Mouse (Mus musculus): ENCODE data around the gene Rpn2. TPM values are rescaled to one million over a fixed set of nuclear protein-coding genes. Genes with fewer than 3 reads are reported as not detected.
A peak's percentile ranks its signal among the peaks of the same experiment; 100 is the strongest.

Rpn2 gene
- polyA plus RNA-seq, 1 experiment = 184 TPM

- Histone ChIP-seq H3K4me1 (ENCODE audit: control insufficient read depth, insufficient read depth, low read length) (peaks cover 9% of the 10 kb centered on the region), H3K4me3 (ENCODE audit: insufficient read depth, low read length) (peak within 1 kb of the TSS; percentile 98)
- no peak for TF ChIP-seq POLR2A (IDR thresholded peaks at IDR 0.05; ENCODE audit: borderline replicate concordance, low read depth, low read length)
- TF ChIP-seq CTCF (IDR thresholded peaks at IDR 0.05; ENCODE audit: low read depth, low read length) = no peak
These were observed 591 bp downstream of the Rpn2 start, which contains the start of gene Mroh8 for GRCm38 (mm10) chr2:157279416-157279800. TSS of gene Mroh8 (minus strand) at chr2:157279549.

GRCm38 (mm10) chr2:157283321-157283720 is 4.5 kb downstream of the Rpn2 start:
- Histone ChIP-seq H3K27ac (ENCODE audit: insufficient read depth, low read depth, low read length) (no peak overlapping the region), H3K4me3 (ENCODE audit: insufficient read depth, low read length) (no peak overlapping the region), H3K4me1 (ENCODE audit: control insufficient read depth, insufficient read depth, low read length) (peaks cover 7% of the 10 kb centered on the region)
- no peak for TF ChIP-seq POLR2A (IDR thresholded peaks at IDR 0.05; ENCODE audit: borderline replicate concordance, low read depth, low read length)
- no peak for TF ChIP-seq CTCF (IDR thresholded peaks at IDR 0.05; ENCODE audit: low read depth, low read length)

More at GRCm38 (mm10) chr2:157279416-157279800, 591 bp downstream of the Rpn2 start, which contains the start of gene Mroh8:
- H3K27ac ChIP-seq (ENCODE audit: insufficient read depth, low read depth, low read length) = peak within 1 kb of the TSS; percentile 80

- H3K27ac ChIP-seq (ENCODE audit: insufficient read depth, low read depth, low read length) = no peak overlapping the region
- no peaks in the 10 kb centered on the region for H3K4me1 ChIP-seq (ENCODE audit: control insufficient read depth, insufficient read depth, low read length)
- no peak overlapping the region for H3K4me3 ChIP-seq (ENCODE audit: insufficient read depth, low read length)
- TF ChIP-seq POLR2A (IDR thresholded peaks at IDR 0.05; ENCODE audit: borderline replicate concordance, low read depth, low read length) (no peak), CTCF (IDR thresholded peaks at IDR 0.05; ENCODE audit: low read depth, low read length) (no peak)
These were observed 8.7 kb downstream of the Rpn2 start for GRCm38 (mm10) chr2:157287542-157287941.

GRCm38 (mm10) chr2:157288996-157289395 is 10.2 kb downstream of the Rpn2 start:
- no peak overlapping the region for H3K4me3 ChIP-seq (ENCODE audit: insufficient read depth, low read length)
- H3K4me1 ChIP-seq (ENCODE audit: control insufficient read depth, insufficient read depth, low read length) = no peaks in the 10 kb centered on the region
- TF ChIP-seq POLR2A (IDR thresholded peaks at IDR 0.05; ENCODE audit: borderline replicate concordance, low read depth, low read length) = no peak
- no peak for TF ChIP-seq CTCF (IDR thresholded peaks at IDR 0.05; ENCODE audit: low read depth, low read length)
- H3K27ac ChIP-seq (ENCODE audit: insufficient read depth, low read depth, low read length) = no peak overlapping the region

GRCm38 (mm10) chr2:157292093-157292492 is 13.3 kb downstream of the Rpn2 start:
- H3K4me3 ChIP-seq (ENCODE audit: insufficient read depth, low read length) = no peak overlapping the region
- no peak overlapping the region for H3K27ac ChIP-seq (ENCODE audit: insufficient read depth, low read depth, low read length)
- TF ChIP-seq CTCF (IDR thresholded peaks at IDR 0.05; ENCODE audit: low read depth, low read length) (peak; percentile 58), POLR2A (IDR thresholded peaks at IDR 0.05; ENCODE audit: borderline replicate concordance, low read depth, low read length) (no peak)

GRCm38 (mm10) chr2:157296105-157296689 is 17.4 kb downstream of the Rpn2 start:
- no peak overlapping the region for H3K27ac ChIP-seq (ENCODE audit: insufficient read depth, low read depth, low read length)
- TF ChIP-seq POLR2A (IDR thresholded peaks at IDR 0.05; ENCODE audit: borderline replicate concordance, low read depth, low read length) = no peak
- no peak for TF ChIP-seq CTCF (IDR thresholded peaks at IDR 0.05; ENCODE audit: low read depth, low read length)

More at GRCm38 (mm10) chr2:157292093-157292492, 13.3 kb downstream of the Rpn2 start:
- H3K4me1 ChIP-seq (ENCODE audit: control insufficient read depth, insufficient read depth, low read length) = no peaks in the 10 kb centered on the region

GRCm38 (mm10) chr2:157300051-157300450 is 21.2 kb downstream of the Rpn2 start:
- H3K27ac ChIP-seq (ENCODE audit: insufficient read depth, low read depth, low read length) = no peak overlapping the region
- no peak for TF ChIP-seq POLR2A (IDR thresholded peaks at IDR 0.05; ENCODE audit: borderline replicate concordance, low read depth, low read length)
- no peak for TF ChIP-seq CTCF (IDR thresholded peaks at IDR 0.05; ENCODE audit: low read depth, low read length)

More at GRCm38 (mm10) chr2:157296105-157296689, 17.4 kb downstream of the Rpn2 start:
- Histone ChIP-seq H3K4me3 (ENCODE audit: insufficient read depth, low read length) (no peak overlapping the region), H3K4me1 (ENCODE audit: control insufficient read depth, insufficient read depth, low read length) (no peaks in the 10 kb centered on the region)

GRCm38 (mm10) chr2:157303096-157303495 is 24.3 kb downstream of the Rpn2 start:
- H3K27ac ChIP-seq (ENCODE audit: insufficient read depth, low read depth, low read length) = no peak overlapping the region
- H3K4me1 ChIP-seq (ENCODE audit: control insufficient read depth, insufficient read depth, low read length) = no peaks in the 10 kb centered on the region

More at GRCm38 (mm10) chr2:157300051-157300450, 21.2 kb downstream of the Rpn2 start:
- Histone ChIP-seq H3K4me3 (ENCODE audit: insufficient read depth, low read length) (no peak overlapping the region), H3K4me1 (ENCODE audit: control insufficient read depth, insufficient read depth, low read length) (no peaks in the 10 kb centered on the region)

GRCm38 (mm10) chr2:157306091-157307032 is 27.5 kb downstream of the Rpn2 start:
- H3K4me3 ChIP-seq (ENCODE audit: insufficient read depth, low read length) = no peak overlapping the region
- no peak overlapping the region for H3K27ac ChIP-seq (ENCODE audit: insufficient read depth, low read depth, low read length)
- H3K4me1 ChIP-seq (ENCODE audit: control insufficient read depth, insufficient read depth, low read length) = no peaks in the 10 kb centered on the region
- TF ChIP-seq POLR2A (IDR thresholded peaks at IDR 0.05; ENCODE audit: borderline replicate concordance, low read depth, low read length) (no peak), CTCF (IDR thresholded peaks at IDR 0.05; ENCODE audit: low read depth, low read length) (no peak)

More at GRCm38 (mm10) chr2:157303096-157303495, 24.3 kb downstream of the Rpn2 start:
- no peak overlapping the region for H3K4me3 ChIP-seq (ENCODE audit: insufficient read depth, low read length)
- TF ChIP-seq CTCF (IDR thresholded peaks at IDR 0.05; ENCODE audit: low read depth, low read length) (no peak), POLR2A (IDR thresholded peaks at IDR 0.05; ENCODE audit: borderline replicate concordance, low read depth, low read length) (no peak)
